Mouse (Mus musculus) lung, adult 10 weeks (tissue): ENCODE results near the gene Zc3h6. TPM values are rescaled to one million over a fixed set of nuclear protein-coding genes. Genes with fewer than 3 reads are reported as not detected.

Experiments
- polyA plus RNA-seq: library from polyadenylated mRNA; stranded (reverse); fragments of 350-450 nt; fragmentation: Illumina TruSeq; extraction: RNeasy Lipid Tissue Mini Kit (QIAGEN cat#74804); gene quantifications from one replicate; pipeline ENCODE4 v1.2.3, GENCODE M21; 2014; ENCODE audit warnings: low read depth, low replicate concordance; ENCODE audit not compliant: insufficient read depth

The Zc3h6 gene
- polyA plus RNA-seq, result 1.1 TPM

GRCm38 (mm10) chr2:128966641-128967580 lies at the start of gene Zc3h6:
Gene Zc3h6 (plus strand): TSS chr2:128967402.

GRCm38 (mm10) chr2:128943538-128944528 lies 23.4 kb upstream of the Zc3h6 start, which contains the start of gene Zc3h8:
Gene Zc3h8 (minus strand): TSS chr2:128944077.

GRCm38 (mm10) chr2:128967661-128968441 lies 649 bp downstream of the Zc3h6 start, which contains the start of gene Gm10762:
Gene Gm10762 (minus strand): TSS chr2:128967725.

GRCm38 (mm10) chr2:129047811-129048210 lies 80.6 kb downstream of the Zc3h6 start, which contains the start of gene Vinac1:
Gene Vinac1 (minus strand): TSS chr2:129048172.

GRCm38 (mm10) chr2:129065437-129066282 lies 98.5 kb downstream of the Zc3h6 start, which contains the start of gene Ttl:
Gene Ttl (plus strand): TSS chr2:129065942.

Other genes starting within 250 kb of the Zc3h6 start
- 11.9 TPM for gene Tmem87b, start 149.3 kb upstream of the Zc3h6 start, polyA plus RNA-seq
- gene Fbln7, start 104.4 kb upstream of the Zc3h6 start, polyA plus RNA-seq, result 0.22 TPM
- 3.7 TPM for gene Zc3h8, start 23.3 kb upstream of the Zc3h6 start, polyA plus RNA-seq
- 2.9 TPM for gene Gm10762, start 323 bp downstream of the Zc3h6 start, polyA plus RNA-seq
- not detected for gene Vinac1, start 80.8 kb downstream of the Zc3h6 start, polyA plus RNA-seq
- gene Ttl, start 98.5 kb downstream of the Zc3h6 start, polyA plus RNA-seq, result 9.4 TPM
- 5.8 TPM for gene Polr1b, start 133.6 kb downstream of the Zc3h6 start, polyA plus RNA-seq
- gene Chchd5, start 162.3 kb downstream of the Zc3h6 start, polyA plus RNA-seq, result 12.5 TPM
- gene Slc20a1, start 231.4 kb downstream of the Zc3h6 start, polyA plus RNA-seq, result 15.2 TPM